Mouse (Mus musculus): ENCODE measurements around the gene Tagln2. TPM values are rescaled to one million over a fixed set of nuclear protein-coding genes. Genes with fewer than 3 reads are reported as not detected.

Gene Tagln2
- total RNA-seq, 1 experiment from 2014 or later, result 88.8 TPM

GRCm38 (mm10) chr1:172503111-172503997, 3.5 kb downstream of the Tagln2 start:
- peak; percentile 43 for DNase-seq

GRCm38 (mm10) chr1:172504756-172505155, 4.9 kb downstream of the Tagln2 start:
- no peak for DNase-seq

- no peak for DNase-seq
Observed at GRCm38 (mm10) chr1:172507001-172507400, 7.2 kb downstream of the Tagln2 start.

- no peak for DNase-seq
Observed at GRCm38 (mm10) chr1:172507701-172508100, 7.9 kb downstream of the Tagln2 start.

- no peak for DNase-seq
Observed at GRCm38 (mm10) chr1:172508172-172508571, 8.3 kb downstream of the Tagln2 start.

- no peak for DNase-seq
Observed at GRCm38 (mm10) chr1:172509235-172509634, 9.4 kb downstream of the Tagln2 start.

- DNase-seq, result no peak
Observed at GRCm38 (mm10) chr1:172509983-172510382, 10.1 kb downstream of the Tagln2 start.

GRCm38 (mm10) chr1:172510421-172510972, 10.7 kb downstream of the Tagln2 start:
- DNase-seq, result no peak

- peak; percentile 57 for DNase-seq
Observed at GRCm38 (mm10) chr1:172512962-172513361, 13.1 kb downstream of the Tagln2 start.

GRCm38 (mm10) chr1:172513525-172514212, 13.8 kb downstream of the Tagln2 start:
- peak; percentile 45 for DNase-seq

GRCm38 (mm10) chr1:172514213-172514529, 14.3 kb downstream of the Tagln2 start:
- DNase-seq, result no peak

GRCm38 (mm10) chr1:172514551-172515268, 14.9 kb downstream of the Tagln2 start:
- no peak for DNase-seq

- DNase-seq, result no peak
Observed at GRCm38 (mm10) chr1:172515396-172515795, 15.5 kb downstream of the Tagln2 start.

GRCm38 (mm10) chr1:172518013-172518412, 18.2 kb downstream of the Tagln2 start:
- no peak for DNase-seq

GRCm38 (mm10) chr1:172519644-172520043, 19.8 kb downstream of the Tagln2 start:
- DNase-seq, result no peak

- peak; percentile 75 for DNase-seq
Observed at GRCm38 (mm10) chr1:172520576-172521440, 21.0 kb downstream of the Tagln2 start, which contains the start of gene Cfap45. TSS of gene Cfap45 (plus strand) at chr1:172520801.

- no peak for DNase-seq
Observed at GRCm38 (mm10) chr1:172522524-172522923, 22.7 kb downstream of the Tagln2 start.

- no peak for DNase-seq
Observed at GRCm38 (mm10) chr1:172523699-172524101, 23.9 kb downstream of the Tagln2 start.

GRCm38 (mm10) chr1:172525027-172525764, 25.3 kb downstream of the Tagln2 start:
- DNase-seq, result no peak

- no peak for DNase-seq
Observed at GRCm38 (mm10) chr1:172525971-172526370, 26.1 kb downstream of the Tagln2 start.

Measured in adrenal gland, postnatal 25 days (tissue).